Mouse (Mus musculus) thymus, postnatal 25 days (tissue): ENCODE measurements around the gene Smtnl2.
"Not testable (repeated sequence)": the region's sequence is repeated elsewhere in the genome, so short reads cannot be mapped to it uniquely, and the experiment has no call there.

Source experiments
- DNase-seq: peaks from one replicate; pipeline ENCODE4 v3.0.0; 2022

Smtnl2 gene

DNA sequence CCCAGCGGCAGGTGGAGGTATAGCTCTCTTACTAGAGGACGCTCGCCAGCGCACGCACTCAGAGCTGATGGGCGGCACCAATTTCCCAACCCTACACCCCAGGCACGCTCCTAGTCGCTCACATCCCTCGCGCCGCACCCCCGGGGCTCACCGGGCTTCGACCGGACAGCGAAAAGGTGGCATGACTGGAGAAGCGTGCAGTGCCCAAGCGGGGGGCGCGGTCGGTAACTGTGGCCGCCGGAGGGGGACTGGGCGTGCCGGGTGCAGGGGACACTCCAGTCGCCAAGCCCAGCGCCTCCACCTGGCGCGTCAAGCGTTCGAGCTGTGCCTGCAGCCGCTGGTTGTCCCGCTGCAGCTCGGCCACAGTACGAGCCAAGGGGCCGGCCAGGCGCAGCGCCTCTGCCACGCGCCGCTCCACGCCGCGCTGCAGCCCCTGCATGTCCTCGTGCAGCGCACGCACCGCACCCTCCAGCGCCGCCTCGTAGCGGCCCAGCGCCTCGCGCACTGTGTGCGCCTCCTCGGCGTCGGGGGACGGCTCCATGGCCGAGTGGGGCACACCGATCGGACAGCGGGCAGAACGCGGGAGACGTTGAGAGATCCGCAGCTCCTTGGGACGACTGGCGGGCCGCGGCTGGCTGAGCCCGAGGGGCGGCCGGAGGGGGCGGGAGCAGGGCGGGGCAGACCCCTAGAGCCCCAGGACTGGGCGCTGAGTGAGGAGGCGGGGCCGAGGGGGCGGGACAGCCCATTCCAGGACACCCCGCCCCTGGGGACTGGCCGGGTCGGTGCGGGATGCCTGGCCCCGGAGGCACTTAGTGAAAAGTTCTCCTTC, at the start of gene Smtnl2:
TSS of gene Smtnl2 (minus strand) at position 621 of the 829 bp plus-strand sequence.
- peak; percentile 43 for DNase-seq

GRCm38 (mm10) chr11:72458502-72458901, 47.0 kb upstream of the Smtnl2 start:
- DNase-seq = no peak

DNA sequence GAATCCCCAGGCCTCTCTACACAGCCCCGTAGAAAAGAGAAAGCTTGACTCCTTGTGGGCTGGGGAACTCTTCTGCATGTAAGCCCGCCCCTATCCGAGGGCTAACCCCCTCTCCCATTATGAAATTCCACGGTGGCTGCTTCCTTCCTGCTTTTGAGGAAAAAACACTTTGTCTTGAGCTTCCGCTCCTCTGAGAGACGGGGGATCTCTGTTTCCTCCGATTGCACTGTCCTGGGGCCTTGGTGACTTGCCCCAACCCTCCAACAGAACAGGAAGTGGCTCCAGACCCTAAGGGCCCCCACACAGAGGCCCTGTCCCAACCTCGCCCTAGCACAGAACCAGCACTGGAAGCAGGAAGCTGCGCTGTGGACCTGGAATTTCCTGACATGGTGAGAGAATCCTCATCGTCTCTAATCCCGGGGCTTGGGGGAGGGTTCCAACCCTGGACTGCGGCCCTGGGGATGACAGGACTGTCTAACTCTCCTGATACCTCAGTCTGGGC, 46.5 kb upstream of the Smtnl2 start:
- DNase-seq = no peak

DNA sequence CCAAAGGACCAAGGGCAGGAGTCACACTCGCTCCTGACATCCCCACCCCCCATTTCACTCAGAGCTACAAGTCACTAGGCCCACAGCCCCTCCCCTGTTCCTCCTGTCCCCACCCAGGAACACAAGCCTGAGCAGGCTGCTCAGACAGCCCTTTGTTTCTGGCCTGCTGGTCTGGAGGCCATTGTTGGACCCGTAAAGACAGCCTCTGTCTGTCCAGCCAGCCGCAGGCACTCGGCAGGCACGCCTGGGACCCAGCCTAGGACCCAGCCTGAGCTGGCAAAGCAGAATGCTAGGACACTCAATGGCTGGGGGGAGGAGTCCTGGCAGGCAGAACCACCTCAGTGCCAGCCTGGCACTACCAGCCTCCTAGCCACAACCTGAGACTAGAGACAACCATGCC, 44.2 kb upstream of the Smtnl2 start:
- no peak for DNase-seq

DNA sequence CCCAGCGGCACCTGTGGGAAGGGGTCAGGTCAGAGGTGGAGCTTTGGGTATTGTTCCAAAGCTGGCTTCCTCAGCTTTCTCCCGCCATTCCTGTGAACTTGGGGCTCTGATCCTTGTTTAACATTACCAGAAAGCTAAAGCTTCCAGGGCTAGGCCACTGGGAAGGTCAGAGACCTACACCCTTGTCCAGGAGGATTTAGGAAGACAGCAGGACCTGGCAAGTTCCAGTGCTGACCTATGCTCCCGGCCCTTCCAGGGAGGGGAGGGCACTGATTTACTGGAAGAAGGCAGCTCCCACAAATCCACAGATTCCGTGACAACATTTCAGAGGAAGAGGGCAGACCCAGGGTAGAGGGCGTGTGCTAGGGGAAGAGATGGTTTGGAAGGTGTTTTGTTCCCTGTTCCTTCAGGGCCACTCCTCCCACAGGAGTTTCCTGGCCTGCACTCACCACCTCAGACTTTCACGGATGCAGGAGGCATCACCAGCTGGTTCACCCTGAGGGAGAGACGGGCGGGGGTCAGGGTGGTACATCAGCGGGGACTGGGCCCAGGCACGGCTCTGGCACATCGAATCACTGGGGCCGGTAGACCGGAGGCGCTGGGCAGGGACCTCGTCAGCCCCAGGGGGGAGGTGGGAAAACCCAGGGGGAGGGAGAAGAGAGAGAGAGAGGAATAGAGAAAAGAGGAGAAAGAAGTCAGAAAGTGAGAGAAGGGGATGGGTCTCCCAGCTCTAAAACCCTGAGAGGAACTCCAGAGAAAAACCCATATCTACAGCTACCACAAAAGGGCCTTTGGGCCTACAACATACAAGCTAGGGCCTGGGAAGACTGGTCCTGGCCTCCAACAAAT, 41.8 kb upstream of the Smtnl2 start:
- DNase-seq = no peak

GRCm38 (mm10) chr11:72452140-72452665, 40.7 kb upstream of the Smtnl2 start:
- no peak for DNase-seq

DNA sequence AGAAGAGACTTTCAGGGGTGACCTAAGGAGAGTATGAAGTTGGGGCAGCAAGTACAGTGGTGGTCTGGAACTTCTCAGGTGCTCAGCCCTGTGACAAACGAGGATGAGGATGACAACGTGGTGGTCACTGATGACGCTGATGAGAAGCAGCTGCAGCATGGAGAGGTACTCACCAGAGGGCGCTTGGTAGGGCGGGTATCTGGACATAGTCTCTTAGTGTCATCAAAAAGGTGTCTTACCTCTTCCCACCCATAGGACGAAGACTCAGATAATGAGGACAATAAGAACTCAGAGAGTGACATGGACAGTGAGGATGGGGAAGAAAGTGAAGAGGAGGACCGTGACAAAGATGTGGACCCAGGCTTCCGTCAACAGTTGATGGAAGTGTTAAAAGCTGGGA, 36.0 kb upstream of the Smtnl2 start:
- no peak for DNase-seq

- DNase-seq = peak; percentile 42
Measured at GRCm38 (mm10) chr11:72446311-72447105, 35.0 kb upstream of the Smtnl2 start.

DNA sequence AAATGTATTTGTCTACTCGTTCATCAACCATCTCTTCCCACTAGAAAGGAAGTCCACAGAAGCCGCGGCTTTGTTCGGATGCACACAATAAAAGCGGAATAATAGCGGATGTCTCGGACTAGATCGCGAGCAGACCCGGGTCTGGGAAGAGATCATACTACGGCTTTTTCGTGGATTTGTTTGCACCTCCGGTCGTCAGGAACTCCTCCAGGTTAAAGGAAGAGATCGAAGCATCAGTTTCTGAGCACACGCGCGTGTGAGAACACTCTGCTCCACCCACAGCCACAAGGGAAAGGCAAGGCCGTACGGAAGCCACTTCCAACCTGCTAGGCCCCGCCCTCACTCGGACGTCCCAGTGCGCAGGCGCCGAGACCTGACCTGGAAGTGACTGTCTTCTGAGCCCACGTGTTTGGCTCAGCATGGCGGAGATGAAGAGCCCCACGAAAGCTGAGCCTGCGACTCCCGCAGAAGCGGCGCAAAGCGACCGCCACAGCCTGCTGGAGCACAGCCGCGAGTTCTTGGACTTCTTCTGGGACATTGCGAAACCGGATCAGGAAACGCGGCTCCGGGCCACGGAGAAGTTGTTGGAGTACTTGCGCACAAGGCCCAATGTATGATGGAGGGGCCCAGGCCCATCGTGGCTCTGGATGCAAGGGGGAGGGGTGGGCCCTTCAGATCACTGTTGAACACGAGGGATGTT, 29.6 kb upstream of the Smtnl2 start, which contains the start of gene Mybbp1a:
TSS of gene Mybbp1a (plus strand) at position 391 of the 700 bp plus-strand sequence.
- DNase-seq = peak; percentile 99

DNA sequence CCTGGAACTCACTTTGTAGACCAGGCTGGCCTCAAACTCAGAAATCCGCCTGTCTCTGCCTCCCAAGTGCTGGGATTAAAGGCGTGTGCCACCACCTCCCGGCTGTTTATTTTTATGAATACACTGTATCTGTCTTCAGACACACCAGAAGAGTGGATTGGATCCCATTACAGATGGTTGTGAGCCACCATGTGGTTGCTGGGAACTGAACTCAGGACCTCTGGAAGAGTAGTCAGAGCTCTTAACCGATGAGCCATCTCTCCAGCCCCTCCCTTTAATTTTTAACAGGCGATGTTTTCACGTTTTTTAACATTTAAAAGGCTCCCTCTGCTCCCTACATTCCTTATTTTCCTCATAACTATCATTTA, 29.1 kb upstream of the Smtnl2 start:
- not testable (repeated sequence) for DNase-seq

GRCm38 (mm10) chr11:72438411-72438810, 26.9 kb upstream of the Smtnl2 start:
- DNase-seq = no peak

GRCm38 (mm10) chr11:72436756-72437650, 25.5 kb upstream of the Smtnl2 start:
- DNase-seq = no peak

DNA sequence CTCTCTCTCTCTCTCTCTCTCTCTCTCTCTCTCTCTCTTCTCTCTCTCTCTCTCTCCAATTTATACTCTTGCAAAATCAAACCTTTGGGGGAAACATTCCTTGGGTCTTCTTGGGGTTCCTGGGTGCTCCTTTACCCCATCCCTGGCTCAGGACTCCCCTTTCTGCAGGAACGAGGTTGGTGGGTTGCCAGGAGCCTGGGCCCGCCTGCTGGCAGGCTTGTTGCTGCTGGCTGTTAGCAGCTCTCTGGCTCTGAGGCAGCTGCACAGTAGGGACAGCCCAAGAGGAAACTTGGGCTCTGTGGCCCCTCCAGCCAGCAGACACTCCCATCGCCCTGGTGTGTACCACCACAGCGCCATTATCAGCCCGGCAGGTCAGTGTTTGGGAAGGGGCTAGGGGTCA, 24.8 kb upstream of the Smtnl2 start:
- DNase-seq = no peak

- no peak for DNase-seq
Measured at GRCm38 (mm10) chr11:72435694-72436045, 24.2 kb upstream of the Smtnl2 start.

GRCm38 (mm10) chr11:72434963-72435693, 23.6 kb upstream of the Smtnl2 start, which contains the start of gene Ggt6:
TSS of gene Ggt6 (plus strand) at chr11:72435526.
- no peak for DNase-seq

GRCm38 (mm10) chr11:72430311-72431068, 19.0 kb upstream of the Smtnl2 start:
- not testable (repeated sequence) for DNase-seq

DNA sequence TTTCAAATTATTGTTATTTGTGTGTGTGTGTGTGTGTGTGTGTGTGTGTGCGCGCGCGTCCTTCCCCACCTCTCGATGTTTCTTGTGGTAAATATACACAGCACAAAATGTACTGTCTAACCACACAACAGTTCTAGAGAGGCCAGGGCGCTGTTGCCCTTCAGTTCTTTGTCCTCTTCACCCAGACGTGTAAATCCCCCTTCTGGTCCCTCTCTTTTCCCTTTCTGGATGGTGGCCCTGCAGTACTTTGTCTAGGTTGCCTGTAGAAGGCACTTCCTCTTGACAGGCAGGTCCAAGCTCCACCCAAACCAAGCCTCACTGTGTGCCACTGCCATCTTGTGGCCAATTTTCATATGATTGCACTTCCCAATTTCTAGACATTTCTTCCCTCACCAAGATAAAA, 17.8 kb upstream of the Smtnl2 start:
- DNase-seq = peak; percentile 80

- DNase-seq = peak; percentile 77
Measured at GRCm38 (mm10) chr11:72428694-72429093, 17.2 kb upstream of the Smtnl2 start.

DNA sequence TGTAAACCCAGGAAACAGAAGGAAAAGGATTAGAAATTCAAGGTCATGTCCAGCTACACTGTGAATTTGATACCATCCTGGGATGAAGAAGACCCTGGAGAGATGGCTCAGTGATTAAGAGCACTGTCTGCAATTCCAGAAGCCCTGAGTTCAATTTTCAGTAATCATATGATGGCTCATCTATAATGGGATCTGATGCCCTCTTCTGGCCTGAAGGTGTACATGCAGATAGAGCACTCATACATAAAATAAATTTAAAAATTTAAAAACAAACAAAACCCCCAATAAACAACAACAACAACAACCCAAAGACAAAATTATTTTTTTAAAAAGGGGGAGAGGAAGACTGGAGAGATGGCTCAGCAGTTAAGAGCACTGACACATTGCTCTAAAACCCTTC, 15.4 kb upstream of the Smtnl2 start:
- no peak for DNase-seq
